8 mouse cellular contexts compared by ENCODE assay signal in genomic region chr10:18470351-18471060, GRCm38 (mm10).
A peak's percentile ranks its signal among the peaks of the same experiment; 100 is the strongest.
DNase-seq lines count a peak whose midpoint lies in the region; ATAC-seq lines count a peak whose summit lies in the region.

No protein-coding gene starts in this region.

- ATAC-seq in heart, embryonic 12.5 days (ENCODE audit: insufficient number of reproducible peaks, low FRiP score): no peak
- ATAC-seq in embryonic facial prominence, embryonic 12.5 days (ENCODE audit: insufficient number of reproducible peaks, insufficient read depth, low FRiP score, low TSS enrichment): no peak
- ATAC-seq in hindbrain, embryonic 15.5 days (ENCODE audit: low FRiP score, low read depth): peak; percentile 42; the same call in 1 of the 2 replicates
- ATAC-seq in midbrain, embryonic 16.5 days: peak; percentile 73

- no peaks in the 10 kb centered on the region for H3K27me3 ChIP-seq in heart, embryonic 12.5 days (replicated peaks)
- H3K27me3 ChIP-seq in embryonic facial prominence, embryonic 12.5 days: no peaks in the 10 kb centered on the region
- H3K27me3 ChIP-seq in hindbrain, embryonic 15.5 days: no peaks in the 10 kb centered on the region
- no peaks in the 10 kb centered on the region for H3K27me3 ChIP-seq in midbrain, embryonic 16.5 days (ENCODE audit: control insufficient read depth, insufficient read depth, low read depth, low read length)

- no peak overlapping the region for H3K4me3 ChIP-seq in heart, embryonic 12.5 days
- H3K4me3 ChIP-seq in embryonic facial prominence, embryonic 12.5 days: no peak overlapping the region
- H3K4me3 ChIP-seq in hindbrain, embryonic 15.5 days: peak overlapping the region; percentile 40
- H3K4me3 ChIP-seq in midbrain, embryonic 16.5 days (ENCODE audit: low read depth, low read length): peak overlapping the region; percentile 26

- peak; percentile 79 for DNase-seq in heart, adult 11 months
- DNase-seq in right cerebral cortex, adult 18-20 months: no peak
- no peak for DNase-seq in cerebellum, adult 11-12 months
- DNase-seq in heart, adult 18-20 months: no peak

- H3K4me1 ChIP-seq in heart, embryonic 12.5 days (replicated peaks): peaks cover 33% of the 10 kb centered on the region
- H3K4me1 ChIP-seq in embryonic facial prominence, embryonic 12.5 days: peaks cover 32% of the 10 kb centered on the region
- peaks cover 59% of the 10 kb centered on the region for H3K4me1 ChIP-seq in hindbrain, embryonic 15.5 days (replicated peaks)
- peaks cover 31% of the 10 kb centered on the region for H3K4me1 ChIP-seq in midbrain, embryonic 16.5 days (ENCODE audit: control insufficient read depth, insufficient read depth, low read length)

- WGBS in heart, embryonic 12.5 days: 65% methylated on average over 20 of the region's 20 CpGs
- 22% methylated on average over 20 of the region's 20 CpGs for WGBS in embryonic facial prominence, embryonic 12.5 days
- 9% methylated on average over 20 of the region's 20 CpGs for WGBS in hindbrain, embryonic 15.5 days
- 8% methylated on average over 20 of the region's 20 CpGs for WGBS in midbrain, embryonic 16.5 days

- H3K36me3 ChIP-seq in heart, embryonic 12.5 days: peaks cover 9% of the 10 kb centered on the region
- H3K36me3 ChIP-seq in embryonic facial prominence, embryonic 12.5 days: peaks cover 7% of the 10 kb centered on the region; the same call in 1 of the 2 replicates
- no peaks in the 10 kb centered on the region for H3K36me3 ChIP-seq in hindbrain, embryonic 15.5 days
- no peaks in the 10 kb centered on the region for H3K36me3 ChIP-seq in midbrain, embryonic 16.5 days (ENCODE audit: control insufficient read depth, insufficient read depth, low read length)

- H3K9ac ChIP-seq in heart, embryonic 12.5 days: no peak overlapping the region
- no peak overlapping the region for H3K9ac ChIP-seq in embryonic facial prominence, embryonic 12.5 days
- peak overlapping the region; percentile 42 for H3K9ac ChIP-seq in hindbrain, embryonic 15.5 days
- H3K9ac ChIP-seq in midbrain, embryonic 16.5 days (ENCODE audit: low read depth, low read length): peak overlapping the region; percentile 53

- H3K4me2 ChIP-seq in heart, embryonic 12.5 days: no peak overlapping the region
- H3K4me2 ChIP-seq in embryonic facial prominence, embryonic 12.5 days (replicated peaks): peak overlapping the region; percentile 47
- H3K4me2 ChIP-seq in hindbrain, embryonic 15.5 days: peak overlapping the region; percentile 71
- peak overlapping the region; percentile 52 for H3K4me2 ChIP-seq in midbrain, embryonic 16.5 days (ENCODE audit: low read length)

- no peak overlapping the region for H3K27ac ChIP-seq in heart, embryonic 12.5 days (ENCODE audit: poor library complexity, severe bottlenecking)
- 0 out of 2 replicates have a peak overlapping the region, but pooled peaks have one; percentile 23 for H3K27ac ChIP-seq in embryonic facial prominence, embryonic 12.5 days
- H3K27ac ChIP-seq in hindbrain, embryonic 15.5 days (replicated peaks): peak overlapping the region; percentile 84
- H3K27ac ChIP-seq in midbrain, embryonic 16.5 days (ENCODE audit: low read length): peak overlapping the region; percentile 78

- no peaks in the 10 kb centered on the region for H3K9me3 ChIP-seq in heart, embryonic 12.5 days (replicated peaks)
- H3K9me3 ChIP-seq in embryonic facial prominence, embryonic 12.5 days: no peaks in the 10 kb centered on the region
- H3K9me3 ChIP-seq in hindbrain, embryonic 15.5 days: no peaks in the 10 kb centered on the region
- H3K9me3 ChIP-seq in midbrain, embryonic 16.5 days (replicated peaks; ENCODE audit: control insufficient read depth, low read length, poor library complexity, severe bottlenecking): no peaks in the 10 kb centered on the region

Comparison
In these comparisons a context has a peak if more than half of its experiments do, and no peak if none do; other contexts are left out.
1. ATAC-seq: peak in hindbrain, embryonic 15.5 days (single experiment) and midbrain, embryonic 16.5 days (single experiment); none in heart, embryonic 12.5 days (single experiment) and embryonic facial prominence, embryonic 12.5 days (single experiment).
2. H3K4me3 ChIP-seq: peak in hindbrain, embryonic 15.5 days (single experiment) and midbrain, embryonic 16.5 days (single experiment); none in heart, embryonic 12.5 days (single experiment) and embryonic facial prominence, embryonic 12.5 days (single experiment).
3. H3K9ac ChIP-seq: peak in hindbrain, embryonic 15.5 days (single experiment) and midbrain, embryonic 16.5 days (single experiment); none in heart, embryonic 12.5 days (single experiment) and embryonic facial prominence, embryonic 12.5 days (single experiment).